Mouse (Mus musculus): ENCODE results near the gene Wfikkn1. TPM values are rescaled to one million over a fixed set of nuclear protein-coding genes. Genes with fewer than 3 reads are reported as not detected.
A peak's percentile ranks its signal among the peaks of the same experiment; 100 is the strongest.

Gene Wfikkn1
- total RNA-seq, 4 experiments from 2014 or later = 1.4 to 3.2 (median 1.5) TPM

DNA sequence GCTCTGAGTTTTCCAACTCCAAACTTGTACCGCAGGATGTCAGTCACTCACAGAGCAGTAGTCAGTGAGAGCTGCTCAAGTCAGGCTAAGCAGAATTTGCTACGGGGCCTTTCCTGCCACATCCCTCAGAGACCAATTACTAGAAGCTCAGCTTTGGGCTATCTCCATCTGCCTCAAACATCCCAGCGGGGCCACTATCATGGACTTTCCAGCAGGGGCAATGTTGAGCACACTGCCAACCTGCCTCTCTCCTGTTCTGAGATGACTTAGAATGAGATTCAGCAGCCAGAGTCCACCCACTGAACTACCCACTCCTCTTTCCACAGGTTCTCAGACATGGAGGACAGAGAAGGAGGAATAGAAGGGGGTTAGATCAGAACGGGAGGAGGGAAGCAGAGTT lies 5.0 kb upstream of the Wfikkn1 start:
- DNase-seq (ENCODE audit: low spot score in 2 of 2) = no peak

DNA sequence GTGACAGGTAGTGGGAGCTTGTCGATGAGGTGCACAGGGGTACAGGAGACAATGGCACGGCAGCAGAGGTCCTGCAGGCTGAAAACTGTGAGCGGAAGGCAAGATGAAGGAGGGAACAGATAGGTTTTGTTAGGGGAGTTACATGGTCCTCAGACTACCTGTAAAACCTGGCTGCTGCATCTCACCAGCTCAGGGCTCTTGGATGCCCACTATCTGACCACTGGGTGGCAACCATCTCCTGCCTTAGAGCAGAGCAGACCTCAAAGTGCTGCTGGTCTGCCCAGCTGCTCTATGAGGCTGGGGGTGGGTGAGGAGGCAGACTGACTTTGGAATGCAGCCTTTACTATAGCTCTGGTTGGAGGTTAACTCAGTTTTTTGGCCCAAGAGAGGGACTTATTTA lies 3.2 kb upstream of the Wfikkn1 start:
- DNase-seq (ENCODE audit: low spot score in 2 of 2) = no peak

DNA sequence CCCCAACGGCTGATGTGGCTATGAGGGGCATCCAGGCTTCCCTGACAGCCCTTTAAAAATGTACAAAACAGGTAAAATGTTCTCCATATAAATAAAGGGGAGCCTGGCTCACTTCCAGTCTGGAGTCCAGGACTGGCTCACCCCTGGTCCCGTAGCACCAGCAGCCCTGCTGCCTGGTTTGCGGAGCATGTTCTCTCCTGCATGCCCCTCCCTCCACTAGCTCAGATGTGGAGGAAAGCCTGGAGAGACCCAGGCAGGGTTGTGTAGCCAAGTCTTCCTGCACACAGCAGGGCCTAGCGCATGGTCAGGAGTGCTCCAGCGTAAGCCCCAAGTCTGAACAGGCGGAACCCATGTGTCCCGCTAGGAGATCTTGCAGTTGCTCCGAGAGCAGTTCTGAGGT lies 2.6 kb upstream of the Wfikkn1 start:
- no peak for DNase-seq (ENCODE audit: low spot score in 2 of 2)

DNA sequence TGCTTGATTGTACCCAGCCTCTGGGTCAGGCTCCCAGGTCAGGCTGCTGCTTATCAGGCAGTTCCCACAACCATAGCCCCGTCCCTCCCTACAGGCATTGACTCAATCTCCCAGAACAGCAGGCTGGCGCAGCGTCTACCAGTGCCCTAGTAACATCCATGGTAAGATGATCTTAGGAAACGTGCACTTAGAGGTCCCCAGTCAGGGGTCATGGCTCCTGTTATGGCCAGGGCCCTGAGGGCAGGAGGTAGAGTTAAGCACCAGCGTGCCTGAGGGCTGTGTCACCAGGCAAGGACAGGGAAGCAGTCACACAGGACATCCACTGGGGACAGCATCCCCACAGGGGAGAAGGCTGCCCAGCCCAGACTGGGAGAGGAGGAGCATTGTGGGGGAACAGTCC lies 1.6 kb upstream of the Wfikkn1 start:
- no peak for DNase-seq (ENCODE audit: low spot score in 2 of 2)

DNA sequence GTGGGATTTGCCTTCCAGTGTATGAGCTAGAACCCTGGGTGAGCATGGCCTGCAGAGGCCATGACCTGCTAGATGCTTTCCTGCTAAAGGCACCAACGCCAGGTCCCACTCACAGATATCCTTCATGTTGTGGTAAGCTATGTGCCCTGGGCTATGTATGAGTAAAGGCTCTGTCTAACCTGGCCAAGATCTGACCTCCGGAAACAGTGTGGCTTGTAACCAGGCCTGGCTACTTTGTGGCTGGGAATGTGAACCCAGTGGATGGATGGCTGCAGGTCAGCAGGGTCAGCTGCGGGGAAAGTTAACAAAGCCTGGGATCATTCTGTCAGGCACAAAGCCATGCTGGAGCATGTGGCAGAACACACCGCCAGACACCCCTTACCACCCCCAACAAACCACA lies 1.0 kb upstream of the Wfikkn1 start:
- DNase-seq (ENCODE audit: low spot score in 2 of 2) = no peak

DNA sequence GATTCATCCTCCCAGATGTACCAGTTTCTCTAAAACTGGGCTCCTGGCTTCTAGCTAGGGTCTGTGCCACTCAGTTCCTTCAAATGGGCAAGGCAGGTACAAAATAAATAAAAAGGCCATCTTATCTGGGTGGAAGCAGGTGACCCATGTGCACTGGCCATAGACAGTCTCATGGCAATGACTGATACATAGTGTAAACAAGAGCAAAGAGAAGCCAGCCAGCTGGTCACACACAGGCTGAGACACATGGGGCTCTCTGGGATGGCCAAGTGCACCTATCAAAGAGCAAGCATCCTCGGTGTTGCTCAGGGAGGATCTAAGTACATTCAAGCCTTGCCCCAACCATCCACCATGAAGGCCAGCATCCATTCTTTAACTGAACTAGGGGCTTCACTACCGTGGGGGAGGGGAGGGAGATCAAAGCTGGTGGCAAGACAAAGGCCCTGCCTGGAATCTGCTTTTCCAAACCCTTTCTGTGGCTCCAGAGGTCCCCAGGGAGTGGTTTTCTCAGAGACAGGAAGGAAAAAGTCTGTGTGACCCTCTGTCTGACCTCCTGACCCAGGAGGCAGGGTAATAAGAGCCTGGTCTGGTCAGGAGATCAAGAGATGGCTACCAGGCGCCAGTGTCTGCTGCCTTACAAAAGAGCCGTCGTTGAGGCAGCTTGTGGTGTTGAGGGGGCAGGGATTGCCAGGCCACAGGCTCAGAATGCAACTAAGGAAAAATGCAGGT lies 419 bp upstream of the Wfikkn1 start:
- no peak for DNase-seq (ENCODE audit: low spot score in 2 of 2)

DNA sequence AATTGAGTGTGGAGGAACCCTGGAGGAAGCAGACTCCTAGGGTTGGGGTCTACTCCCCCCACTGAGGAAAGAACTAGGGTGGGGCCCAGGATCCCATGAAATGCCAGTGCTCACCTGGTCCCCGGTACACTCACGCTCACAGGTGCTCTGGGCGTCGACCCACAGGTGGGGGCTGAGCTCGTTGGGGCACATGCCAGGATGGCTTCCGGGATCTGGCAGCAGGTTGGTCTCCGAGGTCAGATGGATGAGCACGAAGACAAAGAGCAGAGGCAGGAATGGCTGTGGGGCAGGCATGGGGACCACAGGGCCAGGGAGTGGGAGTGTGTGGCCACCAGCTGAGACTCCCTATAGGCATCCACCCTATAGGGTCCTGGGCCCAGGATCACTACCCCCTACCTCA lies 908 bp downstream of the Wfikkn1 start:
- DNase-seq (ENCODE audit: low spot score in 2 of 2) = no peak

DNA sequence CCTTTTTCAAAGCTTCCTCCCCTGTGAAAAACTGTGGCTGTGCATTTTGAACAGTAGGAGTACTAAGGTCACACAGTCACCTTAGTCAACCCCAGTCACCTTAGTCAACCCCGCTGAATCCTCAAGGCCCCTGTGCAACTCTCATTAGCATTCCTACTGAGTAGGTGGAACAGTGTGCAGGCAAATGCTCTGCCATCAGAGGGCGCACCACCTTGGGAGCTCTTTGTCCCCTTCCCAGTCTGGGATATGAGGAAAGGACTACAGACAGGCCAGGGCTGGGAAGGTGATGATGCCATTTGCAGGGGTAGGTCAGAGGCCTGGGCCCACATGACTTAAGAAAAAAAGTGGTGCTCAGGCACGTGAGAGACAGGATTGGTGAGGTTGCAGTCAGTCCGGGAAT lies 1.4 kb downstream of the Wfikkn1 start:
- peak in 1 of 2 experiments; percentile 46 for DNase-seq (ENCODE audit: low spot score in 2 of 2)

DNA sequence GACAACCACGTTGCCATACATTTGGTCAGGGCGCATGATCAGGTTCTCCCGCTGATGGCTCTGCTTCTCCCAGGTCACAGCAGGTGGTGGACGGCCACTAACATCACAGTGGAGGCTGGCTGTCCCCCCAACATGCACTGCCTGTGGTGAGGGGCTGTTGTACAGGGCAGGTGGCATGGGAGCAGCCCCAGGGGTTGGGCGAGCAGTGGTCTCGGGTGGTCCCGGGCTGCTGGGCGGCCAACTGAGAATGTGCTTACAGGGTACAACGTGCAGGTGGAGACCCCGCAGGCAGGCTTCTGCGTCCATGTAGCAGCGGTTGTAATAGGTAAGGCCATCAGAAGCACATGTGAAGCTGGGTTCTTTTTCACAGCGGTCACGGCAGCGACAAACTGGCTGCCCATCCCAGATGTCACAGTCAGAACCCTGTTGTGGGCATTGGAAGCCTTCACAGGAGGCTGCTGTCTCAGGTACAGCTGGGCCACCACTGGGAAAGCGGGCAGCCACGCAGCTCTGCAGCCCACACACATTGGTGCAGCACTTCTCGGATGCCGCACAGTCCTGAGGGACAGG lies 2.0 kb downstream of the Wfikkn1 start:
- no peak for DNase-seq (ENCODE audit: low spot score in 2 of 2)

DNA sequence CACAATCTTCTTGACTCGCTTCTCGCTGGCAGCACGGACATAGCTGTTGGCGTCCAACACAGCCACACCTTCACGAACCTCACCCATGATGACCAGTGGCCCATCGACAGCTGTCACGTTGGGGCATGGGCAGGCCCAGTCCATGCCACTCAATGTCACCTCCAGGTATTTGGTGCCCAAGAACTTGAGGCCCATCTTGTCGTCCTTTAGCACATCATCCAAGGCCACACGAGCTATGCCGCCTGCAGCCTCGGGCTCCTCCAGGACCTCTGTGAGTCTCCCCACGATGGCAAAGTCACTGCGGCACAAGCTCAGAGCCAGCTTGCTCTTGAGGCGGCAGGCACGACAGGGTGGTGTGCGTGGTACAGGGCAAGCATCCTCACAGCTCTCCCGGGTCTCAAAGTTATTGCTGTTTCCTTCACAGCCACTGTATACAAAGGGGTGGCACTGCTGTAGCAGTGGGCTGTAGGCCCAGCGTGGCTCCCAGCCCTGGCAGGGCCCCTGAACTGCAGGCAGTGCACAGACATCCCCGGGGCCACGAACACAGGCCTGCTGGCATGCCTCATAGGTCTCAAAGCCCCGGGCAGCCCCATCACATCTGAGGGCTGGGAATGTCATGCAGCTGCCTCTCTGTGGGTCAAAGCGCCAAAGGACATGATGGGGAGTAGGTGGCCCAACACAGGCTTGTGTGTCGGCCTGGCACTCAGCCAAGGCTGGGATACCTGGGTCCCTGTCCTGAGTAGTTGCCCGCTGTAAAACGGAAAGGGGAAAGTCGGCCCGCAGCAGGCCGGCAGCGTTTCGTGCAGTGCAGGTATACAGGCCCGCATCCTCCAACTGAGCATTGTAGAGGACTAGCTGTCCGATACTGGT lies 2.7 kb downstream of the Wfikkn1 start:
- no peak for DNase-seq (ENCODE audit: low spot score in 2 of 2)

DNA sequence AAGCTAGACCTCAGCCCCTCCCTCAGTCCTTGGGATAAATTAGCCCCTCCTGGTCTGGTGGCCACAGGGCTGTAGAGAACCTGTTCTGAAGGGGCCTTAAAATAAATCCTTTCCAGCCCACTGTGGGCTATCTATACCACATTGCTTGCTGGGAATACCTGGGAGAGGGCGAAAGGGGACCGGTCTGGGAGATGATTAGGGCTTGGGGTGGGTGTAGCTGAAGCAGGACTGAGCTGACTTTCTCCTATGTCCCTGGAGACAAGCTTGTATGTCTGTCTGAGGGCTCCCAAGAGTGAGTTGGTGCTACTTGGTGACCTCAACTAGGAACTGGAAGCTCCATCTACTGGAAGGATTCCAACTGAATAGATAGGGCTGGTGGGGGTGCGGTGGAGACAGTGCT lies 3.6 kb downstream of the Wfikkn1 start:
- no peak for DNase-seq (ENCODE audit: low spot score in 2 of 2)

DNA sequence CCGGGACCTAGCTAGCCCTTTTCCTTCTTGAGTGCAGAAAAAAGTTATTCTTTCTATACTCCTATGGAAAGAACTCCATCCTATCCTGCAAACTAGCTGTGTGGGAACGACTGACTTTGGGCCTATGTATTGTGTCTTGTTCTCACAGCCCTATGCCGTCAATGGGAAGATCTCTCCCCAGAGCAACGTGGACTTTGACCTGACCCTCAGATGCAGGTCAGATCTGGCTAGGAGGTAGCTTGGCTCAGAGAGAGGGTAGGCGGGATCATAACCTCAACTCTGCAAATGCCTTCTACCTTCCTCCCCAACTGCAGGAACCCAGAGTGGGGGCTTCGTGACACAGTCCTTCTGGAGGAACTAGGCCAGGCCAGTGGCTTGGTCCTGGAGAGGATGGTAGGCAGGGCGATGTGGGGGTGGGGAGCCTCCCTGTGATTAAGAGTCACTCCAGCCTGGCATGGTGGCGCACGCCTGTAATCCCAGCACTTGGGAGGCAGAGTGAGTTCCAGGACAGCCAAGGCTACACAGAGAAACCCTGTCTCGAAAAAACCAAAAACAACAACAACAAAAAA lies 4.2 kb downstream of the Wfikkn1 start:
- no peak for DNase-seq (ENCODE audit: low spot score in 2 of 2)

DNA sequence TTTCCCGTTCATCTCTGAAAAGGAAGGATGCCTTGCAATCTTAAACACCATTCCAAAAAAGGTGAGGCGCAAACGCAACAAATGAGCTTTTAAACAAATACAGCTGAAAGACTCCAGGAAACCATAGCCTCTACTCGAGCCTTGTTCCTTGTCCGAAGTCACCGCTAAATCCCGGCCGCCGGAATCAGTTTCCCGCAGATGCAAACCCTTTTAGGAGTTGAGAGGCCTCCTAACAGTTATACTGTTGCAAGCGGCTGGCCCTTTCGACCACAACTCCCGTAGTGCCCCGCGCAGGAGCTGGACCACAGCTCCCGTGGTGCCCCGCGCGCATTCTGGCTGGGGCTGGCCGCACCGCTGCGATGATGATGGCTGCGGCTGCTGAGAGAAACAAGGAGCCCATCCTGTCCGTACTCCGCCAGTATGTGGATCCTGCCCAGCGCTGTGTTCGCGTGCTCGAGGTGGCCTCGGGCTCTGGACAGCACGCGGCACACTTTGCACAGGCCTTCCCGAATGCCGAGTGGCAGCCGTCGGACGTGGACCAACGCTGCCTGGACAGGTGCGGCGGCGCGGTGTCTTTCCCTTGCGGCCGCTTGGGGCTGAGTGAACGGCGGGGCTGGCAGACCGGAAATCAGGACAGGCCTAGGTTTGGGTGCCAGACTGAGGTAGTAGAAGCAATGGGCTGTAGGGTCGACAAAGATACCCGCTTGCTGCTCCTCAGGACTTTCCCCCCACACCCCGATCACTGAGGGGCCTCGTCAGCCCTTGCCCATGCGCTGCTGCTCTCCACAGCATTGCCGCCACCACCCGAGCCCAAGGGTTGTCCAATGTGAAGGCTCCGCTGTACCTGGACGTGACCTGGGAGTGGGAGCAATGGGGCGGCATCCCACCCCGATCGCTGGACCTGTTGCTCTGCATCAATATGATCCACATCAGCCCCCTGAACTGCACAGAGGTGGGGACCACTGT lies 5.2 kb downstream of the Wfikkn1 start:
- DNase-seq (ENCODE audit: low spot score in 2 of 2) = peak; percentile 84 to 86

DNA sequence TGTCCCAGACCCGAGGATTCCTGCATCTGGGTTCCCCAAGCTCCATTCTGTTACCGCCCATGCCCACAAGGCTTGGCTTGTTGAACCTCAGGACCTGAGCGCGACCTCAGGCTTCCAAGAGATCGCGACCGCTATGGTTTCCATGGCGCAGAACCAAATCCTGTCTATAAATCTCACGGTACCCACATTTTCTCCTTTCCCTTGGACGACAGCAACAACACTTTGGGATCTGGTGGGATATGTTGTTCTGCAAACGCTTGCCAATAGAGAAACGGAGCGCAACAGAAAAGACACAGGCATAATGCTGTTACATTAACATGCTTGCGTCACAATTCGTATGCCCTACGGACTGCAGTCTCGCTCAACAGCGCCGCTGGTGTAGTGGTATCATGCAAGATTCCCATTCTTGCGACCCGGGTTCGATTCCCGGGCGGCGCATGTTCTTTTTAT lies 5.9 kb downstream of the Wfikkn1 start, which contains the start of gene Mettl26:
Gene Mettl26 (plus strand): TSS at position 354 of the 450 bp plus-strand sequence.
- peak; percentile 89 to 100 for DNase-seq (ENCODE audit: low spot score in 2 of 2)

DNA sequence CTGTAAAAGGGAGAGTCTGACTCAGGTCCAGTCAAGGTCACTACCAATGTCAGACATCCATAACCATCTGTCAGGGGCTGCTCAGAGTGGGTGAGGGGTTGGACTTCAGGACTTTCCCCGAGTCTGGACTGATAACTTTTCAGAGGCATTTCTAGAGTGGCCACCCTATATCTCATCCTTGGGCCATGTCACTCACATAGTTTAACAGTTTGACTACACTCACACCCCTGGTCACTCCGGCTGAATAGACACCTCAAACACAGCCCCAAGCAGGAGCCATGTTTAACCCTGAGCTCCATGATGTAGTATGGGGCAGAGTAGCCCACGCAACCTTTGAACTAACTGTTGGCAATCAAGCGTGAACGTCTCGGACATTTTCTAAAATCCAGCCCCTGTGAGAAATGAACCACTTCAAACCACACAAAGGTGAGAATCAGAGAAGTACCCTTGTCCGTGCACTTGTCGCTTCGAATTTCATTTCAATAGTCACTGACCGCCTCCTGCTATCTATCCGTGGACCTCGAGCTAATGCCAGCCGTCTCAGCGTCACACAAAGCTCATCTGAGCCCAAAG lies 6.4 kb downstream of the Wfikkn1 start:
- DNase-seq (ENCODE audit: low spot score in 2 of 2) = no peak

DNA sequence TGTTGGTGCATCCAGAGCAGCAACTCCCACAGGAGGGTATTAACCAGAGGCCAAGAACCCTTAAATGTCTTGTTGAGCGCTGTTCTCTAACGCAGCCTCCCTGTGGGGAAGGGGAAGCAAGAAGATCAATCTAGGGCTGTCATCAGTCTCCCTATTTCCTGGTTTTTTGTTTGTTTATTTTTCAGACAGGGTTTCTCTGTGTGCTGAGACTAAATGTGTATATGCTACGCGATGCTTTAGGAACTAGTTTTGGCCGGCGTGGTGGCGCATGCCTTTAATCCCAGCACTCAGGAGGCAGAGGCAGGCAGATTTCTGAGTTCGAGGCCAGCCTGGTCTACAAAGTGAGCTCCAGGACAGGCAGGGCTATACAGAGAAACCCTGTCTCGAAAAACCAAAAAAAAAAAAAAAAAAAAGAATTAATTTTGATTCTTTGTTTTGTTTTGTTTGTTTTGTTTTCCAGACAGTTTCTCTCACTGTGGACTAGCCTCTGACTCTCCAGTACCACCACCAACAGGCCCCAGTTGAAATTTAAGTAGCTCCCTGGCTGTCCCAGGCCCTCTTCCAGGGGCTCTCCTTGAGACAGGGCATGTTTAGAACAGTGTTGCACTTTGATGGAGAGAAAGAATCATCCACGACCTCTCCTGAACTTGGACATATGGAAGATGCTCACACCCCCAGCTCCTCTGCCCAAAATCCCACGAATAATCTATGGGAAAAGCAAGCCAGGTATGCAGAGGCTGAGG lies 7.1 kb downstream of the Wfikkn1 start:
- DNase-seq (ENCODE audit: low spot score in 2 of 2) = no peak

DNA sequence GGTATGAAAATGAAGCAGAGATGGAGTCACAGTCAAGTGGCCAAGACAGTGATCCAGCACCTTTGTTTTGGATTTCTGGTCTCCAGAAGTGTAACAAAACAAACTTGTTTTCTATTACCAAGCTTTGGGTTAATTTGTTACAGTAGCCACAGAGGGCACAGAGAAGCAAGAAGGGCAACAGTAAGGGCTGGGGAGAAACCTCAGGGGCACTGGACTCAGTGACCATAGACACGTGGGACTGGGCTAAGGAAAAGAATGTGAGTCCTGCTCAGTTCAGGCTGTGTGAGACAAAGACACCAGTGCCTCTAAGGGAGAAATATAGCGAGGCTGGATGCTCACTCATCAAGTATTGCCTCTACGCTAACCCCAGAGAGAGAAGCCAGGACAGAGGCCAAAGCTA lies 8.0 kb downstream of the Wfikkn1 start:
- DNase-seq (ENCODE audit: low spot score in 2 of 2) = no peak

DNA sequence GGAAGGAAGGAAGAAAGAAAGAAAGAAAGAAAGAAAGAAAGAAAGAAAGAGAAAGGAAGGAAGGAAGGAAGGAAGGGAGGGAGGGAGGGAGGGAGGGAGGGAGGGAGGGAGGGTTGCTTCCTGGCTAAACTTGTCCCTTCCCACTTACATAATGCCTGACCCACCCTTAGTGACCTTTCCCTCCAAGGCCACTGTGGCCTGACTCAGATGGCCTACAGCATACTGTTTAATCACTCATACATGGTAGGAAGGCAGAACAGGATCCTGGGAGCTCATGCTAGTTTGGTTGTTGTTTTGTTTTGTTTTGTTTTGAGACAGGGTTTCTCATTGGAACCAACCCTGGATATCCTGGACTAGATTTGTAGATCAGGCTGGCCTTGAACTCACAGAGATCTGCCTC lies 9.1 kb downstream of the Wfikkn1 start:
- peak in 1 of 2 experiments; percentile 4 for DNase-seq (ENCODE audit: low spot score in 2 of 2)

DNA sequence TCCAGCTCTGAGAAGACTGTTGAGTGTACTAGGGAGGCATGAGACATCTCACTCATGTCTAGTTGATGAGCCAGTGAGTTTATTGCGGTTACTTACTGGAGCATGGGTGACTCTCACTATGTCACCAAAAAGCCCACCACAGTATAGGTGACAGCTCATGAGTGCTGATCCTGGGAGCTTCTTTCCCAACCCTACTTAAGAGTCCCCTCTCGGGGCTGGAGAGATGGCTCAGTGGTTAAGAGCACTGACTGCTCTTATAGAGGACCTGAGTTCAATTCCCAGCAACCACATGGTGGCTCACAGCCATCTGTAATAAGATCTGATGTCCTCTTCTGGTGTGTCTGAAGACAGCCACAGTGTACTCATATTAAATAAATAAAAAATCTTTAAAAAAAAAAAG lies 10.7 kb downstream of the Wfikkn1 start:
- peak in 1 of 2 experiments; percentile 4 for DNase-seq (ENCODE audit: low spot score in 2 of 2)

DNA sequence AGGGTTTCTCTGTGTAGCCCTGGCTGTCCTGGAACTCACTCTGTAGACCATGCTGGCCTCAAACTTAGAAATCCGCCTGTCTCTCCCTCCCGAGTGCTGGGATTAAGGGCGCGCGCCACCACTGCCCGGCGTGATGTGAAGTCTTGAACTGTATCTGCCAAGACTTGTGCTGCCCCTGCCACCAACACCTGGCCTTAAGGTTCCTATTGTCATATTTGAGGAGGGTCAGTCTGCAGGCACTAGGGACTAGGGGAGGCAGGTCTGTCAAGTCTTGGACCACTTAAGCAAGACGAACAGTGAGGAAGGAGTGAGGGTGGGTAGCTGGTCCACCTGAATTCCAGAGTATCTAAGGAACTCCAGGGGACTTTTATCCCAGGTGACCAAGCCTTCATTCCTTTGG lies 11.2 kb downstream of the Wfikkn1 start:
- peak in 1 of 2 experiments; percentile 5 for DNase-seq (ENCODE audit: low spot score in 2 of 2)

Data from left cerebral cortex, adult 8-10 months (tissue).